Mouse (Mus musculus) kidney, embryonic 14.5 days (tissue): Measurements from ENCODE around the gene Masp2. TPM values are rescaled to one million over a fixed set of nuclear protein-coding genes. Genes with fewer than 3 reads are reported as not detected.

Source experiments
- ATAC-seq: fragments of 200-750 bp; cut with Nextera tagmentation; 2 replicates; pipeline ENCODE4 v1.8.0; 2017; ENCODE audit warnings: moderate number of reproducible peaks, mild to moderate bottlenecking, moderate TSS enrichment, moderate library complexity; ENCODE audit not compliant: low FRiP score, low TSS enrichment
- H3K27ac ChIP-seq: fragments of 300-500 bp; sonication (generic); 2 replicates; pipeline ENCODE4 v1.5.1; 2014; ENCODE audit warnings: low read depth, mild to moderate bottlenecking, low read length, moderate library complexity, mixed read lengths
- H3K27me3 ChIP-seq: fragments of 300-500 bp; sonication (generic); 2 replicates; pipeline ENCODE4 v1.6.1; 2014; ENCODE audit warnings: mild to moderate bottlenecking, low read length; ENCODE audit not compliant: control insufficient read depth, insufficient read depth
- H3K36me3 ChIP-seq: fragments of 300-500 bp; sonication (generic); 2 replicates; pipeline ENCODE4 v1.6.1; 2014; ENCODE audit warnings: low read length, mixed read lengths; ENCODE audit not compliant: control insufficient read depth, insufficient read depth
- H3K4me1 ChIP-seq: fragments of 300-500 bp; sonication (generic); 2 replicates; pipeline ENCODE4 v1.6.1; 2014; ENCODE audit warnings: low read length, mixed read lengths; ENCODE audit not compliant: control insufficient read depth, insufficient read depth
- H3K4me2 ChIP-seq: fragments of 300-500 bp; sonication (generic); replicated peaks from 2 replicates; pipeline ENCODE4 v1.6.1; 2014; ENCODE audit warnings: low read depth, mild to moderate bottlenecking, low read length
- H3K4me3 ChIP-seq: fragments of 300-500 bp; sonication (generic); 2 replicates; pipeline ENCODE4 v1.5.1; 2014; ENCODE audit warnings: mild to moderate bottlenecking, low read length
- H3K9ac ChIP-seq: fragments of 300-500 bp; sonication (generic); 2 replicates; pipeline ENCODE4 v1.6.1; 2014; ENCODE audit warnings: low read depth, mild to moderate bottlenecking, low read length, moderate library complexity
- H3K9me3 ChIP-seq: fragments of 300-500 bp; sonication (generic); 2 replicates; pipeline ENCODE4 v1.6.1; 2016; ENCODE audit warnings: low read length; ENCODE audit not compliant: control insufficient read depth
- WGBS: fragments of 180-500 bp; shearing (Covaris S2); extraction: QIAGEN DNeasy Blood & Tissue Kit; methylation state at CpG from one replicate; pipeline ENCODE4 v1.1.7; 2014; 5-methylcytosine and 5-hydroxymethylcytosine counted together
- polyA plus RNA-seq: library from polyadenylated mRNA; unstranded; fragments of >200 nt; fragmentation: Nextera tagmentation; extraction: Ambion mirVana; gene quantifications from 2 replicates; pipeline ENCODE4 v1.2.1, GENCODE M21; 2014

Masp2 gene
- polyA plus RNA-seq, 1 experiment from 2014 or later: not detected

DNA sequence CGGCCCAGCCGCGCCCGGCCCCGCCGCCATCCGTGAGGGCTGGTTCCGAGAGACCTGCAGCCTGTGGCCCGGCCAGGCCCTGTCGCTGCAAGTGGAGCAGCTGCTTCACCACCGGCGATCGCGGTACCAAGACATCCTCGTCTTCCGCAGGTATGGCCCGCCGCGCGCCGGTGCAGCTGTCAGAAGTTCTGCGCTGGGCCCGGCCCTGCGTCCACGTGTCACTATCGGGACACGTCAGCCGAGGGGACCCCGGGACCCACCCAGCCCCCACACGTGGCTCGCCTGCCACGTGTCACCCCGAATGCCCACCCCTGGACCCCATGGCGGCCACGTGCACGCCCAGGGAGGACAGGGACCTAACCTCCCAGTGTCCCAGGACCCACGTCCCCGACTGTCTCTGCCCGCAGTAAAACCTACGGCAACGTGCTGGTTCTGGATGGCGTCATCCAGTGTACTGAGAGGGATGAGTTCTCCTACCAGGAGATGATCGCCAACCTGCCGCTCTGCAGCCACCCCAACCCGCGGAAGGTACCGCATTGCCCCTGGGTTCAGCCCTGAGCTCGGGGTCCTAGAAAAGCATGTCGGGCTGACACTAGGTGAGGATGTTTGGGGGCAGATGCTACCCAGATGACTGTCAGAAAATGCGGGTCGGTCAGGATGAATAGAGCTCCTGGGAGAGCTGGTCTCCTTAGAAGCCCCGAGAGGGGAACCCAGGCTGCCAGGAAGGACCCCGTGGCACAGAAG, 10.5 kb upstream of the Masp2 start:
- under 1% methylated on average over 53 of the region's 53 CpGs for WGBS
- Histone ChIP-seq H3K4me3 (peak overlapping the region; percentile 98), H3K27ac (no peak overlapping the region), H3K9me3 (no peaks in the 10 kb centered on the region), H3K36me3 (peaks cover 37% of the 10 kb centered on the region), H3K4me2 (peak overlapping the region; percentile 88), H3K4me1 (peaks cover 15% of the 10 kb centered on the region; the same call in 1 of the 2 replicates), H3K9ac (peak overlapping the region; percentile 72), H3K27me3 (no peaks in the 10 kb centered on the region)
- ATAC-seq: peak; percentile 32

DNA sequence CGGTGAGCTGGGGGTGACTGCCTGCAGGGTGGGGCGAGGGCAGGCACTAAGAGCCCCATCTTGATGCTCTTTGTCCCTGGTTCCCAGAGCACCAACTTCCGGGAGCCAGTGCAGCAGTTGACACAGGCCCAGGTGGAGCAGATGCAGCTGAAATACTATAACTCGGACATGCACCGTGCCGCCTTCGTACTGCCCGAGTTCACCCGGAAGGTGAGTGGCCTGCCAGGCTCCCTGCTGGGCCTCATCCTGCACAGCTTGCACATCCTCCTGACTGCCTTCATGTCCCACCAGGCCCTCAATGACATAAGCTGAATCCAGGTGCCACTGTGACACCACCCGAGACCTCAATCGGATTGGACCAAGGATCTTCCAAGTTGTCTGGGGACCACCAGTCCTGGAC, 8.4 kb upstream of the Masp2 start:
- ATAC-seq: no peak
- Histone ChIP-seq H3K4me1 (peaks cover 15% of the 10 kb centered on the region; the same call in 1 of the 2 replicates), H3K36me3 (peaks cover 39% of the 10 kb centered on the region), H3K9me3 (0 out of 2 replicates have a peak, but pooled peaks cover 5% of the 10 kb centered on the region), H3K27me3 (no peaks in the 10 kb centered on the region), H3K9ac (no peak overlapping the region), H3K4me3 (no peak overlapping the region), H3K4me2 (no peak overlapping the region), H3K27ac (no peak overlapping the region)
- WGBS: 95% methylated on average over 11 of the region's 11 CpGs

GRCm38 (mm10) chr4:148595916-148596315, 6.4 kb upstream of the Masp2 start:
- peaks cover 11% of the 10 kb centered on the region; the same call in 1 of the 2 replicates for H3K4me1 ChIP-seq
- 0 out of 2 replicates have a peak, but pooled peaks cover 5% of the 10 kb centered on the region for H3K9me3 ChIP-seq
- no peaks in the 10 kb centered on the region for H3K27me3 ChIP-seq
- no peak overlapping the region for H3K27ac ChIP-seq
- ATAC-seq: no peak
- no peak overlapping the region for H3K4me2 ChIP-seq
- H3K36me3 ChIP-seq: peaks cover 39% of the 10 kb centered on the region
- H3K4me3 ChIP-seq: no peak overlapping the region
- no peak overlapping the region for H3K9ac ChIP-seq
- 91% methylated on average over 6 of the region's 6 CpGs for WGBS

DNA sequence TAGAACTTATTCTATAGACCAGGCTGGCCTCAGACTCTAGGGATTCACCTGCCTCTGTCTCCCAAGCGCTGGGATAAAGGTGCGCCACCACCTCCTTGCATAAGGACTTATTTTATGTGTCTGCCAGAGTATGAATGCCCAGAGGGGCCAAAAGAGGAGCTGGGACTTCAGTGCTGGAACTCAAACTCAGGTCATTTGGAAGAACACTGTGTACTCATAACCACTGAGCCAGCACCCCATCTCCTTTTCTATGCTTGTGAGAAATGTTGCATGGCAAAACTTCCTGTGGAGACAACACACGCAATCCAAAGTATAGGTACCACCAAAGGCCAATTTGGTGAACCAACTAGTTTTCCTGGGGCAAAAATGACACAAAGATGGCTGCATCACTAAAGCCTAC, 5.6 kb upstream of the Masp2 start:
- Histone ChIP-seq H3K4me2 (no peak overlapping the region), H3K9ac (no peak overlapping the region), H3K4me3 (no peak overlapping the region), H3K27me3 (no peaks in the 10 kb centered on the region), H3K9me3 (0 out of 2 replicates have a peak, but pooled peaks cover 5% of the 10 kb centered on the region), H3K4me1 (peaks cover 11% of the 10 kb centered on the region; the same call in 1 of the 2 replicates), H3K36me3 (peaks cover 39% of the 10 kb centered on the region), H3K27ac (no peak overlapping the region)
- ATAC-seq: no peak
- WGBS: 99% methylated on average over 3 of the region's 3 CpGs

DNA sequence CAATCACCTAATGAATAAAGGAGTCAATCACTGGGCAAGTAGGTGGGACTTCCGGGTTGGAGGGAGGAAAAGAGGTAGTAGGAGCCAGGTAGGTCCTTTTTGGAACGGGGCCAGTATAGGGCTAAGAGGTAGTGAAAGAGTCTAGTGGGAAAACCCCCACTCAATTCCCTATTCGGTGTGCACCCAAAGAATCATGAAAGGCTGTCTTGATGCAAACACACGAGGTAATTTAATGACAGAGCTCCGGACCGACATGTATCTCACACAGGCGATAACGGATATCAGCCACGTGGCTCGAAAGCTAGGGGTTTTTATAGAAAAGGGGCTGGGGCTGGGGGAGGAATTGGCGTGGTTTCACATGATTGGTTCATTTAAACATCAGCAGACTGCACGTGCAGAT, 3.5 kb upstream of the Masp2 start:
- Histone ChIP-seq H3K9ac (no peak overlapping the region), H3K27me3 (no peaks in the 10 kb centered on the region), H3K9me3 (0 out of 2 replicates have a peak, but pooled peaks cover 5% of the 10 kb centered on the region), H3K4me3 (no peak overlapping the region), H3K4me2 (no peak overlapping the region), H3K27ac (no peak overlapping the region), H3K36me3 (peaks cover 30% of the 10 kb centered on the region), H3K4me1 (no peaks in the 10 kb centered on the region)
- no peak for ATAC-seq
- WGBS: 90% methylated on average over 12 of the region's 12 CpGs

- peaks cover 15% of the 10 kb centered on the region for H3K36me3 ChIP-seq
- H3K4me1 ChIP-seq: no peaks in the 10 kb centered on the region
- H3K4me2 ChIP-seq: no peak overlapping the region
- H3K9ac ChIP-seq: no peak overlapping the region
- WGBS: 87% methylated on average over 4 of the region's 4 CpGs
- 0 out of 2 replicates have a peak, but pooled peaks cover 5% of the 10 kb centered on the region for H3K9me3 ChIP-seq
- H3K27me3 ChIP-seq: no peaks in the 10 kb centered on the region
- ATAC-seq: no peak
- H3K27ac ChIP-seq: no peak overlapping the region
- no peak overlapping the region for H3K4me3 ChIP-seq
Measured at GRCm38 (mm10) chr4:148600316-148600715, 2.0 kb upstream of the Masp2 start.

DNA sequence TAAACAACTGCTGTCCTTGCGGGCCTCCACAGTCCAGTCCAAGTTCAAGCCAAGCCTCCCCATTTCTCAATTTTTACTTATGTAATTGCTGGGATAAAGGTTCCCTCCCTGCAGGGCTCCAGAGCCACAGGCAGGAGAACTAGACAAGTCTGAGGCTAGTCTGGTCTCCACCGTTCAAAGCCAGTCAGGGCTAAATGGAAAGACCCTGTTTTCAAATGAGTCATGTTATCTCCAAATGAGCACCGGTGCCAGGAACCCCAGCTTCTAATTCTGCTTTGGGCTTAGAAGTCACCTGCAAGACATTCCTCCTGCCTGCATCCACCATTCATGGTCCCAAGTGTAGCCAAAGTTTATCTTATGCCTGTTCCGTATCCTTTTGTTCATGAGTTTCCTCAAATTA, 483 bp upstream of the Masp2 start:
- Histone ChIP-seq H3K4me3 (no peak overlapping the region), H3K9ac (no peak overlapping the region), H3K4me1 (no peaks in the 10 kb centered on the region), H3K36me3 (peaks cover under 1% of the 10 kb centered on the region; the same call in 1 of the 2 replicates), H3K9me3 (0 out of 2 replicates have a peak, but pooled peaks cover 5% of the 10 kb centered on the region), H3K27ac (no peak overlapping the region), H3K27me3 (no peaks in the 10 kb centered on the region), H3K4me2 (no peak overlapping the region)
- ATAC-seq: no peak
- 89% methylated on average over 4 of the region's 4 CpGs for WGBS

GRCm38 (mm10) chr4:148603376-148604139, 1.2 kb downstream of the Masp2 start:
- Histone ChIP-seq H3K36me3 (no peaks in the 10 kb centered on the region; the same call in 1 of the 2 replicates), H3K9me3 (0 out of 2 replicates have a peak, but pooled peaks cover 5% of the 10 kb centered on the region), H3K9ac (no peak overlapping the region), H3K27ac (no peak overlapping the region), H3K4me2 (no peak overlapping the region), H3K4me3 (no peak overlapping the region), H3K4me1 (no peaks in the 10 kb centered on the region), H3K27me3 (no peaks in the 10 kb centered on the region)
- no peak for ATAC-seq
- WGBS: 70% methylated on average over 10 of the region's 10 CpGs

DNA sequence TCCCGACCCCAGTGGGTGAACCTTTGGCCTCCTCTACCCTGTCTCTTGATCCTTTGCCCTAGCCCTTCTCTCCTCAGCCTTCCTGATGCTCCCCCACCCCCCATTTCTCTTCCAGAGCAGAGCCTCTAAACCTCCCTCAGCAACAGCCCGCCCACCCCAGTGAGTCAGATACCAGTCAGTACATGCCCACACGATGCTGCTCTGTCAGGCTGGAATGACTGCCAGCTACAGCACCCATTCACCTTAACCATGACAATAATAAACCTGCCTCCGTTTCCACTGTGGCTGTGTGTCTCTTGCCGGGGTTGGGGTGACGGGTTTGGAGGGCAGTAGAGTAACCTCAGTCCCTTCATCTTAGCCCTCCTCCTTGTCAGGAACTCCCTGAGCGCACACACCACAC, 1.8 kb downstream of the Masp2 start:
- no peaks in the 10 kb centered on the region for H3K36me3 ChIP-seq
- H3K27me3 ChIP-seq: no peaks in the 10 kb centered on the region
- WGBS: 77% methylated on average over 7 of the region's 7 CpGs
- ATAC-seq: no peak
- no peak overlapping the region for H3K4me3 ChIP-seq
- H3K9me3 ChIP-seq: no peaks in the 10 kb centered on the region
- 0 out of 2 replicates have a peak, but pooled peaks cover 3% of the 10 kb centered on the region for H3K4me1 ChIP-seq
- H3K4me2 ChIP-seq: no peak overlapping the region
- no peak overlapping the region for H3K9ac ChIP-seq
- no peak overlapping the region for H3K27ac ChIP-seq
